Mouse (Mus musculus): ENCODE results near the gene Il12rb1.

GRCm38 (mm10) chr8:70840590-70840989, 32.3 kb downstream of the Il12rb1 start:
- no peak for TF ChIP-seq CTCF (IDR thresholded peaks at IDR 0.05; ENCODE audit: borderline replicate concordance, insufficient read depth, low read depth, low read length)
- TF ChIP-seq POLR2A (IDR thresholded peaks at IDR 0.05; ENCODE audit: borderline replicate concordance, insufficient read depth, low read length): no peak
